Mouse (Mus musculus) B cell, adult 62 days (primary cell): ENCODE measurements around the gene Ndst2. TPM values are rescaled to one million over a fixed set of nuclear protein-coding genes. Genes with fewer than 3 reads are reported as not detected.

Experiments used
- total RNA-seq: library from RNA; stranded (reverse); gene quantifications from 4 replicates; pipeline ENCODE4 v1.2.4, GENCODE M21; 2023

Ndst2 gene
- total RNA-seq: 48.6 to 52.8 TPM (median 50.3 TPM) in 4 replicates

DNA sequence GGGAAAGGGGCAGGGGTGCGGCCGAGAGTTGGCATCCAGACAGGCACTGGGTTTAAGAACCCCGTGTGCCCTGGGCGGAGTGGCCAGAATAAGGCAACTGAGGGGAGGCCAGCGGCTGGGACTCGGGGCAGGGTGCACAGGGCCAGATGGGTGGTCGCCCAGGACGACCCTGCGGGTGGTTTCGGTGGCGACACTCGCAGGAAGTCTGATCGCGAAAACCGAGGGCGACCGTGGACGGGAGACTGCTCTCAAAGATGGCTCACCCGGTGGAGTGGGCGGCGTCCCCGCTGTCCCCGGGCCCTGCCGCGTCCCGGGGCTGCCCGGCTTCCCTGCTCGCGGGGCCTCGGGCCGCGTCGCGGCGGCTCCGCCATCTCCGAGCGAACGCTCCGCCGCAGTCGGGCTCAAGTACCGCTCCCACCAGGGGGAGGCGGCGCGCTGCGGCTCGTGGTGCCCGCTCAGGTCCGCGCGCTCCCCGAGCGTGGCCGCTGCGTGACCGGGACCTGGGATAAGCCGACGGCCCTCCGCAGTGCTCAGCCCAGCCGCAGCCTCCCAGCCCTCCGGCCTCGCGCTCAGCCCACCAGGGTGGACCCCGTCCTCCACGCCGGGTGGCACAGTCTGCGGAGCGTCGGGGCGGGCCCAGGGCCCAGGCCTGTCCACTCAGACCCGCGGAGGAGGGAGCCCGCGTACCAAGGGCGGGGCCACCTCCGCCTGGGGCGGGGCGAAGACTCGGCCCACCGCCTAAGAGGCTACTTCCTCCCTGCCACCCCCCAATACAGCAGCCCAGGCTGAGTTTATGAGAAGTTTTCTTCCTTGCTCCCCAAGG, at the start of gene Ndst2:
TSS of gene Ndst2 (minus strand) at position 611 of the 823 bp plus-strand sequence.

DNA sequence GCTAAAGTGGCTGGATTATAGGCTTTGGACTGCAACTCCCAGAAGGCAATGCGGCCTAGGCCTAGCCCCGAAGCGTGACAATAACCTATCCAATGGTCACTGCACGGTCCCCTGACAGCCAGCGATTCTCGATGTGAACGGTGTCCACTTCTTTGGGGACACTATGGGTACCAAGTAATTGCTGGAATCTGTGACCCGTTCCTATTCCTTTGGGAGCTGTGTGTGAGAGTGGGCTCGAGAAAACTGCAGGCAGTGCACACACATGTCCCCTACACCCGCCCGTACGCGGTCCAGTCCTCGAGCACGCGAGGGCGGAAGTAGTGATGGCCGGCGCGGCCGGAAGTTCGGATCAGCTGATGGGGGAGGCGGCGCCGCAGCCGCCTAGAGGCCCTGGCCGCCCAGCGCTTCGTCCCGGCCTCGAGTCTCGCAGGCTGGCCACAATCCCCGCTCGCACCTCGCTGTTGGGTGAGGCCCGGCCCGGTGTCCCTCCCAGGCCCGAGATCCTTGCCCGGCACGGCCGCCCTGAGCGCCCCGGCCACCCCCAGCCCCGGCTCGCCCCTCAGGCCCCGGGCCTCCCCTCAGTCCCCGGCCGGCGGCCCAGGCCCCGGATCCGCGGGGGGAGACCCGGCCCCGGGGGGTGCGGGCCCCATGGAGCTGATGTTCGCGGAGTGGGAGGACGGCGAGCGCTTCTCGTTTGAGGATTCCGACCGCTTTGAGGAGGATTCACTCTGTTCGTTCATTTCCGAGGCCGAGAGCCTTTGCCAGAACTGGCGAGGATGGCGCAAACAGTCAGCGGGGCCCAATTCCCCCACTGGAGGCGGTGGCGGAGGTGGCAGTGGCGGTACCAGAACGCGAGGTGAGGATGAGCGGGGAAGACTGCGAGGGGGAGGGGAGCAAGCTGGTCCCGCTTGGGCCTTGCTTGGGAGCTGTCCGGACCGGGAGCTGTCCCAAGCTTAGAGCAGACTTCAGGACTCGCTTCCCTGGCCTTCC, 26.9 kb downstream of the Ndst2 start, which contains the start of gene Zswim8:
TSS of gene Zswim8 (plus strand) at position 352 of the 990 bp plus-strand sequence.

DNA sequence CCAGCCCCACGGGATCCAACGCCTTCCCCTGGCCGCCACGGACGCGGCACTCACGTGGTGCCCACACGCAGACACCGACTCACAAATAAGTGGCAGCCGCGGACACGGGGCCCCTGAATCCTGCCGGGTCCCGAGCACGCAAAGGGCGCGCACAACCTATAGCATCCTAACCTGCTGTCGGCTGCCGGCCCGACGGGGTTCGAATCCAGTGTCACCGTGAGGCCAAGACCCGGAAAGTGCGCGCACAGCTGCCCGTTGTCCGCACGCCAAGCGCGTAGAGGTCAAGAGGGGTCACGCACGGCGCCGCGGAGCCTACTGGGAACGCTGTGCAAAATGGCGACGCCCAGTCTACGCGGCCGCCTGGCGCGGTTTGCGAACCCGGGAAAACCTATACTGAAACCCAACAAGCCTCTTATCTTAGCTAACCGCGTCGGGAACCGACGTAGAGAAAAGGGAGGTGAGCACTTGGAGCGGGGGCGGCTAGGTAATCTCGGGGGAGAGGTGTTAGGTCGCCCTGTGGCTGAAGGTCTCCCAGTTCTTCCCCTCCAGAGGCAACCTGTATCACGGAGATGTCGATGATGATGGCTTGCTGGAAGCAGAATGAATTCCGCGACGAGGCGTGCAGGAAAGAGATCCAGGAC, 31.5 kb downstream of the Ndst2 start, which contains the start of gene Chchd1:
TSS of gene Chchd1 (plus strand) at position 266 of the 641 bp plus-strand sequence.

DNA sequence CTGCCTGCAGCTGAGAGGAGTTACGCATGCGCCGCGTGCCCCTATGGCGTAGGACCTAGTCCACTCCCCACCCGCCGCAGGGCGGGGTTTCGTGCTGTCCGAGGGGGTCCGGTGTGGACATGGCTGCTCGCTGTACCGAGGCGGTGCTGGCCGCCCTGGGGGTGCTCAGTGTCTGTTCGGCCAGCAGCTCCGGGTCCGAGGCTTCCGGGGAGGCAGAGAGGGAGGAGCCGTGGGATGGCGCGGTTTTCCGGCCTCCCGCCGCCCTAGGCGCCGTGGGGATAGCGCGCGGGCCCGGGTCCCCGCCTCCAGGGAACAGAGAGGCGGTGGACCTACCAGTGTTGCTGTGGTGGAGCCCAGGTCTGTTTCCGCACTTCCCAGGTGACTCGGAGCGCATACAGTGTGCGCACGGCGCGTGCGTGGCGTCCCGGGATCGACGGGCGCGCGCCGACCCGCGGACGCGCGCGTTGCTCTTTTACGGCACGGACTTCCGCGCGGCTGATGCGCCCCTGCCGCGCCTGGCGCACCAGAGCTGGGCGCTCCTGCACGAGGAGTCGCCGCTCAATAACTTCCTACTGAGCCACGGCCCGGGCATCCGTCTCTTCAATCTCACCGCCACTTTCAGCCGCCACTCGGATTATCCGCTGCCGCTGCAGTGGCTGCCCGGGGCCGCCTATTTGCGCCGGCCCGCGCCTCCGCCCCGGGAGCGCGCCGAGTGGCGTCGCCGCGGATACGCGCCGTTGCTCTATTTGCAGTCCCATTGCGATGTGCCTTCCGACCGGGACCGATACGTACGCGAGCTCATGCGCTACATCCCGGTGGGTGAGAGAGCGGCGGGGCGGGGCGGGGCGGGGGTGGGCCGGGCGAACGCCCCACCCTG, 39.2 kb downstream of the Ndst2 start, which contains the start of gene Fut11:
TSS of gene Fut11 (plus strand) at position 85 of the 877 bp plus-strand sequence.

DNA sequence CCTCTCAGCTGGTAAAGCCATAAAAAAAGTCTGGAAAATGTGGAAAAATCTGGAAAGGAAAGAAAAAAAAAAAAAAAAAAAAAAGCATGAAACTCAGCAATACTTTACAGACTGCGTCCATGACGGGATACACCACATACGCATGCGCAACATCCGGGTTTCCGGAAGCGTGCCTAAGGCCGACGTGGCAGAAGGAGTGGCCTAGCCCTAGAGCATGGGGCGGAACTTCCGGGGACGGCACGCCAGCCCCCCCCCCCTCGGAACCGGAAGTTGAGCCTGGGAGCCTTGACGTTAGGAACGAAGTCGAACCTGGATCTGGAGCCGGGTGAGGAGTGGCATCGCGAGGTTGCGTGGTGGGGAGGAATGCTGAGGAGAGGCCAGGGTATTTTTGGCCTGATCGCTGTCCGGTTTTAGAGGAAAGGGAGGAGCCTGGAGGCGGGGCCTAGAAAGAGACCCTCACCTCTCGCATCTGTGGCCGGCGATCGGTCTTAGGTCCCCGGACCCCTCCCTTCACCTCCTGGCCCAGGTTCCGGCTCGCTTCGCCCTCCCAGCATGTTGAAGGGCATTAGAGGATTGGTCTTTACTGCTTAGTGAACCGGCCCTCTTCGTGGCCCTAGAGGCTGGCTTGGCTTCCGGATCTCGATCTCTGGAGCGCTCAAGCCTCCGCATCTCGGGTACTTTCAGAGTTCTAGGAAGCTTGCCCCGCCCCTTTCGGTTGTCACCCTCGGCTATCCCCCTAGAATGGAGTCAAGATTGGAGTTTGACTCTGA, 60.1 kb downstream of the Ndst2 start, which contains the start of gene Sec24c:
TSS of gene Sec24c (plus strand) at position 245 of the 770 bp plus-strand sequence.

Other genes with a start within 250 kb of the Ndst2 start
- gene Mss51, start 237.7 kb downstream of the Ndst2 start, total RNA-seq: 2.8 to 4.5 TPM (median 4.2 TPM) in 4 replicates
- 101 to 117 TPM (median 110 TPM) in 4 replicates for gene Ppp3cb, start 188.0 kb downstream of the Ndst2 start, total RNA-seq
- gene Usp54, start 93.5 kb downstream of the Ndst2 start, total RNA-seq: 5.2 to 6.9 TPM (median 5.8 TPM) in 4 replicates
- gene Myoz1, start 78.0 kb downstream of the Ndst2 start, total RNA-seq: not detected in 4 replicates
- 0.18 to 0.27 TPM (median 0.20 TPM) in 3 of 4 replicates, not detected in the other for gene Synpo2l, start 66.2 kb downstream of the Ndst2 start, total RNA-seq
- gene Sec24c, start 60.3 kb downstream of the Ndst2 start, total RNA-seq: 216 to 224 TPM (median 218 TPM) in 4 replicates
- gene Fut11, start 39.6 kb downstream of the Ndst2 start, total RNA-seq: 6.2 to 7.0 TPM (median 6.3 TPM) in 4 replicates
- 32.0 to 40.8 TPM (median 34.1 TPM) in 4 replicates for gene Chchd1, start 31.6 kb downstream of the Ndst2 start, total RNA-seq
- 192 to 208 TPM (median 201 TPM) in 4 replicates for gene Zswim8, start 27.0 kb downstream of the Ndst2 start, total RNA-seq
- gene Camk2g, start 59.5 kb upstream of the Ndst2 start, total RNA-seq: 19.7 to 28.2 TPM (median 21.3 TPM) in 4 replicates
- 2.1 to 3.3 TPM (median 2.9 TPM) in 4 replicates for gene Plau, start 102.1 kb upstream of the Ndst2 start, total RNA-seq
- 18.5 to 21.1 TPM (median 19.4 TPM) in 4 replicates for gene Vcl, start 194.8 kb upstream of the Ndst2 start, total RNA-seq